Mouse (Mus musculus): Measurements from ENCODE around the gene Tex44. TPM values are rescaled to one million over a fixed set of nuclear protein-coding genes. Genes with fewer than 3 reads are reported as not detected.

The Tex44 gene
- polyA plus RNA-seq (2014; fragmentation: Illumina TruSeq; extraction: RNeasy Lipid Tissue Mini Kit (QIAGEN cat#74804); ENCODE audit: insufficient read depth, low read depth, low replicate concordance), result not detected

DNA sequence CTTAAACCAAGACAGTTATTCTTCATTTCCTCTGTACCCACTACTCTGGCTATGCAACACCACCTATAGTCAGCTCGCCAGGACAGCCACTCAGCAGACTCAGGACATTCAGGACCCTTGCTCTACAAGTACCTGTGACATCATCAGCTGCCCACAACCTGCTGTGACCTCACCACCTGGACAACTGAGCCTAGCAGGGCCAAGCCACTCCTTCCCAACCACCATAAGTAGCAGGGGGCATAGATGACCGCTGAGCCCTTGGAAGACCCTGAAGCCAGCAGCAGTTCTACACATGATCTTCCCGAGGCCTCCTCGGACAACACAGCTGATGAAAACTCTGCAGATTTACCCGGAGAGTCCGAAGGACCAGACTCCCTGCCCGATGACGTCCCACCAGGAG, at the start of gene Tex44, which contains the start of gene Nmur1:
Gene Tex44 (plus strand): TSS at position 202 of the 400 bp plus-strand sequence.
Gene Nmur1 (minus strand): TSS at position 101 of the 400 bp plus-strand sequence.

Other genes starting within 250 kb of the Tex44 start
- 4.5 TPM for gene B3gnt7, start 123.5 kb upstream of the Tex44 start, polyA plus RNA-seq (2014; fragmentation: Illumina TruSeq; extraction: RNeasy Lipid Tissue Mini Kit (QIAGEN cat#74804); ENCODE audit: insufficient read depth, low read depth, low replicate concordance)
- 97.1 TPM for gene Ncl, start 66.9 kb upstream of the Tex44 start, polyA plus RNA-seq (2014; fragmentation: Illumina TruSeq; extraction: RNeasy Lipid Tissue Mini Kit (QIAGEN cat#74804); ENCODE audit: insufficient read depth, low read depth, low replicate concordance)
- 0.81 TPM for gene Nmur1, start 101 bp upstream of the Tex44 start, polyA plus RNA-seq (2014; fragmentation: Illumina TruSeq; extraction: RNeasy Lipid Tissue Mini Kit (QIAGEN cat#74804); ENCODE audit: insufficient read depth, low read depth, low replicate concordance)
- gene Ptma, start 100.4 kb downstream of the Tex44 start, polyA plus RNA-seq (2014; fragmentation: Illumina TruSeq; extraction: RNeasy Lipid Tissue Mini Kit (QIAGEN cat#74804); ENCODE audit: insufficient read depth, low read depth, low replicate concordance), result 1,182 TPM
- 28.8 TPM for gene Pde6d, start 156.3 kb downstream of the Tex44 start, polyA plus RNA-seq (2014; fragmentation: Illumina TruSeq; extraction: RNeasy Lipid Tissue Mini Kit (QIAGEN cat#74804); ENCODE audit: insufficient read depth, low read depth, low replicate concordance)
- 10.9 TPM for gene Cops7b, start 156.6 kb downstream of the Tex44 start, polyA plus RNA-seq (2014; fragmentation: Illumina TruSeq; extraction: RNeasy Lipid Tissue Mini Kit (QIAGEN cat#74804); ENCODE audit: insufficient read depth, low read depth, low replicate concordance)
- gene Nppc, start 244.2 kb downstream of the Tex44 start, polyA plus RNA-seq (2014; fragmentation: Illumina TruSeq; extraction: RNeasy Lipid Tissue Mini Kit (QIAGEN cat#74804); ENCODE audit: insufficient read depth, low read depth, low replicate concordance), result not detected

All from lung, adult 10 weeks (tissue).